Mouse (Mus musculus) testis, adult 2 months (tissue): Measurements from ENCODE around the gene 1700001P01Rik. TPM values are rescaled to one million over a fixed set of nuclear protein-coding genes. Genes with fewer than 3 reads are reported as not detected.

Experiments used
- H3K27ac ChIP-seq: fragments of 200-500 bp; 2 replicates; pipeline ENCODE4 v1.5.1; 2012; ENCODE audit warnings: low read depth, low read length; ENCODE audit not compliant: control insufficient read depth, insufficient read depth
- H3K27me3 ChIP-seq: fragments of 200-500 bp; 2 replicates; pipeline ENCODE4 v1.6.1; 2012; ENCODE audit warnings: mild to moderate bottlenecking, low read length, moderate library complexity; ENCODE audit not compliant: control insufficient read depth, insufficient read depth
- H3K36me3 ChIP-seq: fragments of 200-500 bp; 2 replicates; pipeline ENCODE4 v1.6.1; 2012; ENCODE audit warnings: mild to moderate bottlenecking, low read length; ENCODE audit not compliant: control insufficient read depth, insufficient read depth
- H3K4me1 ChIP-seq: fragments of 200-500 bp; 2 replicates; pipeline ENCODE4 v1.6.1; 2012; ENCODE audit warnings: low read length; ENCODE audit not compliant: control insufficient read depth, insufficient read depth
- H3K4me3 ChIP-seq: fragments of 200-500 bp; 2 replicates; pipeline ENCODE4 v1.5.1; 2012; ENCODE audit warnings: low read depth, mild to moderate bottlenecking, low read length, moderate library complexity, mixed read lengths; ENCODE audit not compliant: control insufficient read depth
- CTCF ChIP-seq: fragments of 200-500 bp; IDR thresholded peaks from 2 replicates; pipeline ENCODE4 v1.5.1; 2012; ENCODE audit warnings: low read depth, mild to moderate bottlenecking, inconsistent platforms, low read length, moderate library complexity; ENCODE audit not compliant: control insufficient read depth, insufficient read depth, insufficient replicate concordance
- POLR2A ChIP-seq: fragments of 200-500 bp; IDR thresholded peaks from 2 replicates; pipeline ENCODE4 v1.6.1; 2012; ENCODE audit warnings: low read depth, mild to moderate bottlenecking, inconsistent platforms, low read length, moderate library complexity; ENCODE audit not compliant: control insufficient read depth
- polyA plus RNA-seq: library from polyadenylated mRNA; depleted of rRNA; stranded (reverse); fragments of >200 nt; gene quantifications from 2 replicates; pipeline ENCODE4 v1.2.3, GENCODE M21; 2012

1700001P01Rik gene
- polyA plus RNA-seq, 1 experiment: 181 TPM

DNA sequence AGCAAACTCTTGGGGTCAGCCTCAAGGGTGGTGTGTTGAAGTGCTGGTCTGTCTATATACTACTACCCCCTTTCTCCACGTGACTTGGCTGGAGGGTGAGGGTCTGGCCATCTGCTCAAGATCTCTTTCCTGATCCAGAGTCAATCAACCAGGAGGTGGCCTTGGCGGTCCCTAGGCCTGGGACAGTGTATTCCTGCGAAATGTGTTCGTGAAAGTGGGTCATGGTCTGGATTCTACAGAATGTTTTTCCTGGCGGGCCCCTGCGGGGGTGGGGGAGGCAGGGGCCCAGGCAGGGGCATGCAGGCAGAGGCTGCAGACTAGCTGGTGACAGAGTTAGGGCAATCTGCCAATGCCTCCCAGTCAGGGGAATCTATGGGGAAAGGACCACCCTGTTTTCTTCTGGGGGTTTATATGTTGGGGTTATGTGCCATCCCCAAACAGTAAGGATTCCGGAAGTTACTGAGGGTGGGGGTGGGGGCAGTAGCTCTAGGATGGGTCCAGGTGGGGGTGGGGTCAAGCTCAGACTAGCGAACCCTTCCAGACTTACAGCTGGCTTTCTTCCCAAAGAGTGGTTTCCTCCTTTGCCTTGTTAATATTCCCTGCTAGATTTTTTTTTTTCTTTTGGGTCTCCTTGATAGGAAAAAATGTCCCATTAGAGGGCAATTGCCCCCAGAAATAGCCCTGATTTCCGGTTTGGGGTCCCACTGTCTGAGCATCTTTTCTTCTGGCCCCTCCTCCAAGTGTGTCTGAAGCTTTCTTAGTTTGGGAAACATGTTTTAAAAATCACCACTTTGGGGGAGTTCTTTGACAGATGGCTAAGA is 29.3 kb upstream of the 1700001P01Rik start:
- 0 out of 2 replicates have a peak, but pooled peaks cover 3% of the 10 kb centered on the region for H3K27me3 ChIP-seq
- H3K27ac ChIP-seq: no peak overlapping the region
- H3K4me1 ChIP-seq: peaks cover 40% of the 10 kb centered on the region
- no peaks in the 10 kb centered on the region for H3K36me3 ChIP-seq
- TF ChIP-seq POLR2A (no peak), CTCF (no peak)
- H3K4me3 ChIP-seq: no peak overlapping the region

DNA sequence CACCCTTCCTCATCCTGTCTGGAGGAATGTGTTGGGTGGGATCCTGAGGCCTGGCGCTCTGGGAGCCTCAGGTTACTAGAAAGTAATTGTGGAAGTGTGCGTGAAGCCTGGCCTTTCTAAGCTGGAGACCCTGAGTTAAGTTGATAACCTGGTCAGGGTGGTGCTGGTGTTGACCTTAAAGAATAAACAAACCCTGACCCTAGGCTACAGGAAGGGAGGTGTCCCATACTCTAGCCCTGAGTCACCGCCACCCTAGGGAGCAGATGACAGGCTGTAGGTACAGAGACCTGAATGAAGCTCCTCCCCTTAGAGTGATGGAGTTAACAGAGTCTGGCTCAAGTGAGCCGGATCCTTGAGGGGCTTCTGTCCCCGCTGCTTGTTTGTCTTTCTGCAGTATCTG is 28.1 kb upstream of the 1700001P01Rik start:
- peaks cover 46% of the 10 kb centered on the region for H3K4me1 ChIP-seq
- H3K4me3 ChIP-seq: no peak overlapping the region
- TF ChIP-seq POLR2A (no peak), CTCF (no peak)
- 0 out of 2 replicates have a peak, but pooled peaks cover 3% of the 10 kb centered on the region for H3K27me3 ChIP-seq
- no peak overlapping the region for H3K27ac ChIP-seq
- no peaks in the 10 kb centered on the region for H3K36me3 ChIP-seq

DNA sequence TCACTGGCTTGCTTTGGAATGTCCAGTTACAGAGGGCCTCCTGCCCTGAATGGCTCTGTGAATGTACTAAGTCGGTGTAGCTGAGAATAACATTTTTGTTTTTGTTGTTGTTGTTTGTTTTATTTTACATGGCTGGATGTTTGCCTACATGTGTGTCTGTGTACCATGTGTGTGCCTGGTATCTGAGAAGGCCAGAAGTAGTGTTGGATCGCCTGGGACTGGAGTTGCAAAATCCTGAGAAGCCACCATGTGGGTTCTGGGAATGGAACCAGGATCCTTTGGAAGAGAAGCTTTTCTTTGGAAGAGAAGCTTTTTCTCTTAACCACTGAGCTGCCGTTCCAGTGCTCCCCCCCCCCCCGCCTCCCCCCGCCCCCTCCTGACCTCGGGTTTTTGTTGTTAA is 26.8 kb upstream of the 1700001P01Rik start:
- Histone ChIP-seq H3K4me1 (peaks cover 50% of the 10 kb centered on the region), H3K27me3 (0 out of 2 replicates have a peak, but pooled peaks cover 3% of the 10 kb centered on the region), H3K27ac (no peak overlapping the region), H3K4me3 (no peak overlapping the region), H3K36me3 (no peaks in the 10 kb centered on the region)
- TF ChIP-seq POLR2A (no peak), CTCF (no peak)

DNA sequence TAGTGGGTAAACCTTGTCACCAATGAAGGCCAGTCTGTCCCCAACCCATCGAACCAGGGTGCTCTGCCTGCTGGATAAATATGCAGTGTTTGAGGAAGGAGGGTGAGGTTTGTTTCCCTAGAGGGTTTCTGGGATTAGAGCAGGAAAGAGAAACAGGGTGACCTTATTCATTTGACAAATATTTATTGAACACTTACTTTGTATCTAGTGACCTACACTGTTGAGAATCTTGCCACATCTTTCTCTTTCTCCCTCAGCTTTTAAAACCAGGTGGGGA is 26.4 kb upstream of the 1700001P01Rik start:
- no peak overlapping the region for H3K4me3 ChIP-seq
- TF ChIP-seq CTCF (no peak), POLR2A (no peak)
- H3K36me3 ChIP-seq: no peaks in the 10 kb centered on the region
- no peak overlapping the region for H3K27ac ChIP-seq
- 0 out of 2 replicates have a peak, but pooled peaks cover 3% of the 10 kb centered on the region for H3K27me3 ChIP-seq
- peaks cover 50% of the 10 kb centered on the region for H3K4me1 ChIP-seq

DNA sequence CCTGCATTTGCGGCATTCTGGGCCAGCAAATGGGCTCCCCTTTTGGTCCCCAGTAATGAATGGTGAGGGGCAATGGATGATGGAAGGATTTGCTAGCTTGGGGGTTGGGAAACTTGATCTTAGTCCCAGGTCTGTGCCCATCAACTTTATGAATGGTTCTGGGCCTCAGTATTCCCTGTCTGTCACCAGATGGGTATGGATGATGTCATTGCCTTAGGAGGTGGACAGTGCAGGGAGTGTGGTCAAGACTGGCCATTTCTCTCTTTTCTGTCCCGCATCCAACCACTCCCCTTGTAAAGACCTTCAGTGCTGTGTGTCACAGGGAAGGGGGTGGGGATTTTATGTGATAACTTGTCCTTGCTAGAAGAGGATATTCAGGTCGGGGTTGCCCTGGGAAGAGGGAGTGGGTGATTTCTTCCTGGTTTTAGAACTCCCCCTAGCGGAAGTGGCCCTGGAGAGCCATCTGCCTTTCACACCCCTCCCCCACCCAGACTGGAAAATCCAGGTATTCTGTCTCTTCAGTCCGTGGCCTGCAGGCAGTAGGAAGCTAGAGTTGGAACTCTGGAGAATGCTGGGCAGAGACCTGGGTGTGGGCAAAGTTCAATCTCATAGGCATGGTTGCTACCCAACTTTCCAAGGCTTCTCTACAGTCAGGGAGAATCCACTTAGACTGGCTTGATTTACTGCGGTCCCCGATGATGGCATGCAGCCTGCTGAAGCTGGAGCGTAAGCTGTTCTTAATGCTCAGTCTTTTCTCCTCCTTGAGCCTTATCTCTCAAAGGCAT is 25.9 kb upstream of the 1700001P01Rik start:
- Histone ChIP-seq H3K4me1 (peaks cover 50% of the 10 kb centered on the region), H3K36me3 (no peaks in the 10 kb centered on the region), H3K27me3 (0 out of 2 replicates have a peak, but pooled peaks cover 3% of the 10 kb centered on the region), H3K4me3 (peak overlapping the region; percentile 9; the same call in 1 of the 2 replicates), H3K27ac (no peak overlapping the region)
- TF ChIP-seq CTCF: 0 out of 2 replicates have a peak, but pooled peaks have one; percentile 5
- no peak for TF ChIP-seq POLR2A

DNA sequence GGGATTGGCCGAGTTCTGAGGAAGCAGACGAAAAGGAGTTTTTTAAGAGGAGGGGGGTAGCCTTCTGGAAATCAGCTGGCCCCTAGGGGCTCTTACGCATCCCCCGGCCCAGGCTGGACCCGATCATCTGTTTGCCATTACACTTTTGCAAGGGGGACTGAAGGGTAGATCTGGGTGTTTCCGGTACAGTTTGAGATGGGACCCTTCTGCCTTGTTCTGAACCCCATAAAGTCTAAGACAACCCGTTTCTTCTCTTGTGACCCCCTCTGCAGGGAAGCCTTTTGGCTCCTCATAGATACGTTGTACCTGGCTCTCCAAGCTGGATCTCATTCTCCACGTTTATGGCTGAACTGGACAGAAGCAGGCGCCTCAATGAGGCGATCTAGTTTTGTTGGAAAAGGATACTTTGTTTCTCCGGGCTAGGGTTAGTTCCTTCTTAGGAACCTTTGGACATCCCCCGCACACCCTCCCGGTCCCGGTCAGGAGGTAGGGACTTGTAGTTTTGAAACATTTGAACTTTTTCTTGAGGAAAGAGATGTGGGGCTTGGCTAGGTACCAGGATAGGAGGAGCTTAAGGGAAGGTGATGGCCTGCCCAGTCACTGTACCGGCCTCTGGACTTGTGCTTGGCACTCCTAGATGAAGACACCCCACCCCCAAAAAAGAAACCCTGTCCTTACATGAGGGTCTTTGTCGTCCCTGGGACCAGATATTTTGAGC is 25.1 kb upstream of the 1700001P01Rik start:
- TF ChIP-seq POLR2A (no peak), CTCF (no peak)
- 0 out of 2 replicates have a peak, but pooled peaks cover 3% of the 10 kb centered on the region for H3K27me3 ChIP-seq
- peaks cover 43% of the 10 kb centered on the region for H3K4me1 ChIP-seq

More for the DNA sequence above, 25.1 kb upstream of the 1700001P01Rik start:
- Histone ChIP-seq H3K4me3 (peak overlapping the region; percentile 84), H3K36me3 (no peaks in the 10 kb centered on the region), H3K27ac (peak overlapping the region; percentile 78)
